In the genomic region with DNA sequence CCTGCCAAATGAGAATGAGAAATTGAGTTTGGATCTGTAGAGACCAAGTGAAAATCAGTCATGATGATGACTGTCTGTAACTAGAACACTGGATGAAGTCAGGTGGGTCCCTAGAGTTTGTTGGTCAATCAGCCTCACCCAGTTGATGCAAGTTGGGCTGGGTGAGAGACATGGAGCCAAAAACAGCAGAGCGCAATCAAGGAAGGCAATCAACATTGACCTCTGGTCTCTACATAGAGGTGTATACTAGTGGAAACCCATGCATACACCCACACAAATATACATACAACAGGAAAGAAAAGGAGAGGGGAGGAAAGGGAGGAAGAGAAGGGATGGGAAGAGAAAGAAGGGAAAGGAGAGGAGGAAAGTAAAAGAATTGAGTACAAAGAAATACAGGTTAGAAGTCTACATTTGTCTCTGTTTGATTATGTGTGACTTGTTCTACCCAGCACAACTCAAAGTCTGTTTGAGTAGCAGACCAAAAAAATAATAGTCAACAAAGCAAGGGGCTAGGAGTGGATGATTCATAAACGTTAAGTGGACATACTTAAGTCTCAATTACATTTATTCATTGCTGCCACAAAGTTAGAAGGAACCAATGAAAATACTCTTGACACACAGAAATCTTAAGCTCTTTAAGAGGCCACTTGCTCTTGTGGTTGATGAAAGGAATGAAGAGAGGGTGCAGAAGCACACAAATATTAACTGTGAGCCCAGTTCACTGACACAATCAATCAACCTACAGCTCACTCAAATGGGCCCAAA, we compare ENCODE assay signal across 28 mouse cellular contexts.
A peak's percentile ranks its signal among the peaks of the same experiment; 100 is the strongest.
DNase-seq lines count a peak whose midpoint lies in the region; ATAC-seq and TF ChIP-seq lines count a peak whose summit lies in the region.
"Had no signal": no experiment of that assay in that cellular context is flagged by ENCODE, and none has a peak within 500 bp of the region (broad histone marks: within the 10 kb centered on the region; RNA-seq: fewer than 3 reads in every experiment).

No protein-coding gene starts in this region.

- no peak overlapping the region for H3K9ac ChIP-seq in lung, embryonic 15.5 days
- H3K9ac ChIP-seq: embryonic facial prominence, embryonic 13.5 days; forebrain, embryonic 12.5 days; forebrain, embryonic 15.5 days; heart, embryonic 13.5 days; hindbrain, embryonic 14.5 days had no signal

- no peaks in the 10 kb centered on the region for H3K27me3 ChIP-seq in lung, embryonic 15.5 days
- H3K27me3 ChIP-seq: embryonic facial prominence, embryonic 13.5 days; forebrain, embryonic 12.5 days; forebrain, embryonic 15.5 days; heart, embryonic 13.5 days had no signal

- no peak overlapping the region for H3K4me2 ChIP-seq in lung, embryonic 15.5 days
- H3K4me2 ChIP-seq: embryonic facial prominence, embryonic 13.5 days; forebrain, embryonic 12.5 days; forebrain, embryonic 15.5 days; heart, embryonic 13.5 days; hindbrain, embryonic 14.5 days had no signal

- no peak overlapping the region for H3K27ac ChIP-seq in gastrocnemius, adult 2 months
- peak overlapping the region; percentile 47 for H3K27ac ChIP-seq in lung, embryonic 15.5 days
- H3K27ac ChIP-seq: embryonic facial prominence, embryonic 10.5 days; embryonic facial prominence, embryonic 13.5 days; forebrain, embryonic 12.5 days; forebrain, embryonic 15.5 days; heart, embryonic 10.5 days; heart, embryonic 13.5 days; hindbrain, embryonic 14.5 days had no signal

- TF ChIP-seq CTCF in gastrocnemius, adult 2 months (IDR thresholded peaks at IDR 0.05): no peak
- no peak for TF ChIP-seq CTCF in lung, adult 2 months (IDR thresholded peaks at IDR 0.05; ENCODE audit: insufficient read depth, low read length)

- H3K9me3 ChIP-seq in lung, embryonic 15.5 days: no peaks in the 10 kb centered on the region
- H3K9me3 ChIP-seq: embryonic facial prominence, embryonic 10.5 days; embryonic facial prominence, embryonic 13.5 days; forebrain, embryonic 12.5 days; forebrain, embryonic 15.5 days; heart, embryonic 10.5 days; heart, embryonic 13.5 days had no signal

- no peak overlapping the region for H3K4me3 ChIP-seq in gastrocnemius, adult 2 months
- no peak overlapping the region for H3K4me3 ChIP-seq in lung, embryonic 15.5 days
- no peak overlapping the region for H3K4me3 ChIP-seq in lung, adult 2 months (replicated peaks; ENCODE audit: extremely low read depth, low read depth, low read length)
- H3K4me3 ChIP-seq: embryonic facial prominence, embryonic 10.5 days; embryonic facial prominence, embryonic 13.5 days; erythroblast, embryonic 14.5 days; forebrain, embryonic 12.5 days; forebrain, embryonic 15.5 days; heart, embryonic 10.5 days; heart, embryonic 13.5 days had no signal

- 62% methylated on average over 2 of the region's 2 CpGs for WGBS in lung, embryonic 15.5 days
- WGBS in lung, adult 2 months: 65% methylated on average over 2 of the region's 2 CpGs
- WGBS in large intestine, adult 2 months: 43% methylated on average over 2 of the region's 2 CpGs

- intact Hi-C loops in gastrocnemius, adult 2 months (cut with DNase I): no loop called here
- intact Hi-C loops in left cerebral cortex, postnatal 10 days (cut with DNase I): no loop called here

- H3K4me1 ChIP-seq in lung, embryonic 15.5 days: no peaks in the 10 kb centered on the region
- no peaks in the 10 kb centered on the region for H3K4me1 ChIP-seq in lung, adult 2 months (ENCODE audit: control insufficient read depth, insufficient read depth, low read length)
- H3K4me1 ChIP-seq: embryonic facial prominence, embryonic 10.5 days; embryonic facial prominence, embryonic 13.5 days; forebrain, embryonic 12.5 days; forebrain, embryonic 15.5 days; heart, embryonic 10.5 days; heart, embryonic 13.5 days had no signal

- DNase-seq in gastrocnemius, adult 2 months: peak; percentile 16
- DNase-seq in gastrocnemius, adult 18-20 months (ENCODE audit: low spot score): no peak
- no peak for DNase-seq in lung, adult 2 months
- peak; percentile 60 for DNase-seq in large intestine, adult 2 months (ENCODE audit: low read depth, low spot score)
- DNase-seq in lung, postnatal 25 days (ENCODE audit: low spot score): peak; percentile 78
- DNase-seq in layer of hippocampus, postnatal 10 days (ENCODE audit: low spot score in 2 of 2): no peak
- no peak for DNase-seq in left cerebral cortex, postnatal 10 days (ENCODE audit: extremely low spot score in 1 of 2, low spot score in 2 of 2)
- DNase-seq: adrenal gland, adult 8-10 months; adrenal gland, postnatal 25 days; cerebellum, adult 11-12 months; cerebellum, adult 8-10 months; cerebellum, postnatal 10 days; cerebellum, postnatal 36 days; embryo, embryonic 11 days; gastrocnemius, postnatal 14 days; heart, adult 18-20 months; heart, postnatal 14 days; heart, postnatal 4 days had no signal

- ATAC-seq in lung, embryonic 15.5 days (ENCODE audit: borderline replicate concordance, extremely low read depth, low FRiP score, low TSS enrichment): peak; percentile 83
- ATAC-seq: activated CD4-positive, CD25-positive, alpha-beta regulatory T cell, adult 4 months; forebrain, embryonic 15.5 days had no signal

- TF ChIP-seq POLR2A in lung, adult 2 months (IDR thresholded peaks at IDR 0.05; ENCODE audit: borderline replicate concordance, extremely low read depth, low read depth, low read length): no peak

- H3K36me3 ChIP-seq in lung, embryonic 15.5 days: no peaks in the 10 kb centered on the region
- H3K36me3 ChIP-seq: embryonic facial prominence, embryonic 10.5 days; embryonic facial prominence, embryonic 13.5 days; forebrain, embryonic 12.5 days; forebrain, embryonic 15.5 days; heart, embryonic 10.5 days; heart, embryonic 13.5 days had no signal

Comparison
In these comparisons a context has a peak if more than half of its experiments do, and no peak if none do; other contexts are left out.
1. DNase-seq: peak in gastrocnemius, adult 2 months (single experiment), large intestine, adult 2 months (single experiment) and lung, postnatal 25 days (single experiment); none in gastrocnemius, adult 18-20 months (single experiment), lung, adult 2 months (single experiment), layer of hippocampus, postnatal 10 days (0 of 2) and left cerebral cortex, postnatal 10 days (0 of 2).